Mouse (Mus musculus) WW6 (cell line): ENCODE data around the gene Cdan1.

Experiments
- DNase-seq: peaks from one replicate; pipeline ENCODE4 v3.0.0-alpha.2; 2013; ENCODE audit warnings: low read depth, low spot score

Cdan1 gene

GRCm38 (mm10) chr2:120849449-120850423, at the start of gene Cdan1:
Cdan1 (minus strand) TSS chr2:120850128.
- DNase-seq, result peak; percentile 42

GRCm38 (mm10) chr2:120896361-120896760, 46.4 kb upstream of the Cdan1 start:
- no peak for DNase-seq

- no peak for DNase-seq
Observed at GRCm38 (mm10) chr2:120887601-120888000, 37.7 kb upstream of the Cdan1 start.

- no peak for DNase-seq
Observed at GRCm38 (mm10) chr2:120873192-120873591, 23.3 kb upstream of the Cdan1 start.

- DNase-seq, result no peak
Observed at GRCm38 (mm10) chr2:120871447-120872336, 21.8 kb upstream of the Cdan1 start.

- no peak for DNase-seq
Observed at GRCm38 (mm10) chr2:120867336-120867735, 17.4 kb upstream of the Cdan1 start.

GRCm38 (mm10) chr2:120866561-120866960, 16.6 kb upstream of the Cdan1 start:
- no peak for DNase-seq

GRCm38 (mm10) chr2:120863389-120863788, 13.5 kb upstream of the Cdan1 start:
- no peak for DNase-seq

GRCm38 (mm10) chr2:120860699-120861098, 10.8 kb upstream of the Cdan1 start:
- DNase-seq, result no peak

- DNase-seq, result no peak
Observed at GRCm38 (mm10) chr2:120858131-120858530, 8.2 kb upstream of the Cdan1 start.

- DNase-seq, result no peak
Observed at GRCm38 (mm10) chr2:120853151-120853550, 3.2 kb upstream of the Cdan1 start.

- DNase-seq, result no peak
Observed at GRCm38 (mm10) chr2:120852626-120853025, 2.7 kb upstream of the Cdan1 start.

- peak; percentile 89 for DNase-seq
Observed at GRCm38 (mm10) chr2:120850424-120851082, 625 bp upstream of the Cdan1 start, which contains the start of gene Ttbk2. Ttbk2 (minus strand) TSS chr2:120850604.

GRCm38 (mm10) chr2:120845280-120845679, 4.6 kb downstream of the Cdan1 start:
- no peak for DNase-seq

GRCm38 (mm10) chr2:120843990-120844389, 5.9 kb downstream of the Cdan1 start:
- no peak for DNase-seq

- no peak for DNase-seq
Observed at GRCm38 (mm10) chr2:120841211-120841610, 8.7 kb downstream of the Cdan1 start.

- DNase-seq, result no peak
Observed at GRCm38 (mm10) chr2:120835167-120835566, 14.8 kb downstream of the Cdan1 start.

GRCm38 (mm10) chr2:120826936-120827638, 22.8 kb downstream of the Cdan1 start:
- no peak for DNase-seq

- no peak for DNase-seq
Observed at GRCm38 (mm10) chr2:120770265-120770935, 79.5 kb downstream of the Cdan1 start.

GRCm38 (mm10) chr2:120761922-120762321, 88.0 kb downstream of the Cdan1 start:
- DNase-seq, result no peak
